ENCODE assay signal across 22 mouse cellular contexts in the genomic region with DNA sequence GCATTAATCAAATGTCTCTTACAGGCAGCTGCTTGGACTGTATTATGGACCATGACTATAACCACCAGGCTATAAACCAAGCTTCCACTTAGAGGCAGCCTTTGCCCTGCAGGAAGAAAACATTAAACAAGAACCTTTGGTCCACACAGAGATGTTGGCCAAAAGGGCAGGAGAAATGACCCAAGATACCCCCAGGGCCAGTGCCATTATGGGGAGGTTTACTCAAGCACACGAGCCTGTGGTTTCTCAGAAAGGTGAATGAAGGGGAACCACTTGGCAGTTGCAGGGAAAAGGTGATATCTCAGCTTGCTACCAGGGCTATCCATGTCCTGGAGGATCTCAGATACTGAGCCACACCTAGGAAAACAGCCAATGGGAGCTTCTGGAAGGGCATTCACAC. TPM values are rescaled to one million over a fixed set of nuclear protein-coding genes. Genes with fewer than 3 reads are reported as not detected.
DNase-seq lines count a peak whose midpoint lies in the region; ATAC-seq lines count a peak whose summit lies in the region.
"Had no signal": no experiment of that assay in that cellular context is flagged by ENCODE, and none has a peak within 500 bp of the region (broad histone marks: within the 10 kb centered on the region; RNA-seq: fewer than 3 reads in every experiment).

No protein-coding gene starts in this region.

- H3K4me3 ChIP-seq in kidney, embryonic 16.5 days (ENCODE audit: low read length), result no peak overlapping the region
- no peak overlapping the region for H3K4me3 ChIP-seq in midbrain, embryonic 13.5 days (replicated peaks)
- no peak overlapping the region for H3K4me3 ChIP-seq in midbrain, embryonic 11.5 days (ENCODE audit: low read depth, low read length)
- H3K4me3 ChIP-seq: embryonic facial prominence, embryonic 10.5 days; forebrain, embryonic 10.5 days; heart, embryonic 13.5 days; limb, embryonic 13.5 days; midbrain, embryonic 10.5 days; neural tube, embryonic 15.5 days had no signal

- H3K9ac ChIP-seq in kidney, embryonic 16.5 days (replicated peaks; ENCODE audit: low read length), result no peak overlapping the region
- no peak overlapping the region for H3K9ac ChIP-seq in midbrain, embryonic 13.5 days (replicated peaks)
- no peak overlapping the region for H3K9ac ChIP-seq in midbrain, embryonic 11.5 days (ENCODE audit: low read length)
- H3K9ac ChIP-seq: heart, embryonic 13.5 days; limb, embryonic 13.5 days; neural tube, embryonic 15.5 days had no signal

- 0 out of 2 replicates have a peak, but pooled peaks cover 4% of the 10 kb centered on the region for H3K9me3 ChIP-seq in kidney, embryonic 16.5 days (ENCODE audit: low read length)
- H3K9me3 ChIP-seq in midbrain, embryonic 13.5 days, result no peaks in the 10 kb centered on the region
- no peaks in the 10 kb centered on the region for H3K9me3 ChIP-seq in midbrain, embryonic 11.5 days (ENCODE audit: control insufficient read depth, low read length)
- H3K9me3 ChIP-seq: embryonic facial prominence, embryonic 10.5 days; forebrain, embryonic 10.5 days; neural tube, embryonic 15.5 days had no signal

- no peak overlapping the region for H3K4me2 ChIP-seq in kidney, embryonic 16.5 days (replicated peaks; ENCODE audit: low read depth, low read length)
- H3K4me2 ChIP-seq in midbrain, embryonic 13.5 days (replicated peaks), result no peak overlapping the region
- no peak overlapping the region for H3K4me2 ChIP-seq in midbrain, embryonic 11.5 days
- H3K4me2 ChIP-seq: heart, embryonic 13.5 days; limb, embryonic 13.5 days; neural tube, embryonic 15.5 days had no signal

- no peak for ATAC-seq in kidney, embryonic 16.5 days (ENCODE audit: low FRiP score, low TSS enrichment)
- no peak for ATAC-seq in midbrain, embryonic 13.5 days
- ATAC-seq in midbrain, embryonic 11.5 days (ENCODE audit: low FRiP score), result no peak
- ATAC-seq: forebrain, embryonic 16.5 days; hindbrain, postnatal 0 days had no signal

- 65% methylated on average over 1 of the region's 1 CpGs for WGBS in kidney, embryonic 16.5 days
- WGBS in midbrain, embryonic 13.5 days, result 100% methylated on average over 1 of the region's 1 CpGs
- 82% methylated on average over 1 of the region's 1 CpGs for WGBS in midbrain, embryonic 11.5 days

- H3K4me1 ChIP-seq in kidney, embryonic 16.5 days (ENCODE audit: insufficient read depth, low read length), result no peaks in the 10 kb centered on the region
- H3K4me1 ChIP-seq in midbrain, embryonic 13.5 days (replicated peaks), result no peaks in the 10 kb centered on the region
- no peaks in the 10 kb centered on the region for H3K4me1 ChIP-seq in midbrain, embryonic 11.5 days (ENCODE audit: control insufficient read depth, insufficient read depth, low read length)
- H3K4me1 ChIP-seq: embryonic facial prominence, embryonic 10.5 days; forebrain, embryonic 10.5 days; heart, embryonic 13.5 days; limb, embryonic 13.5 days; midbrain, embryonic 10.5 days; neural tube, embryonic 15.5 days had no signal

- peak; percentile 10 for DNase-seq in gastrocnemius, adult 18-20 months (ENCODE audit: low spot score)
- no peak for DNase-seq in gastrocnemius, postnatal 25 days
- peak; percentile 52 for DNase-seq in kidney, adult 18-20 months
- DNase-seq in fat pad, adult 2 months (ENCODE audit: extremely low read depth, low read depth, low spot score), result peak; percentile 42
- peak; percentile 75 to 80 for DNase-seq in kidney, postnatal 36 days
- no peak for DNase-seq in midbrain, embryonic 11.5 days (ENCODE audit: low spot score, missing footprints)
- DNase-seq: cerebellum, adult 11 months; cerebellum, adult 9-11 months; heart, postnatal 14 days; lung, adult 18-20 months; lung, postnatal 10 days had no signal

- H3K36me3 ChIP-seq in kidney, embryonic 16.5 days (ENCODE audit: insufficient read depth, low read length), result peaks cover 38% of the 10 kb centered on the region
- peaks cover 53% of the 10 kb centered on the region for H3K36me3 ChIP-seq in midbrain, embryonic 13.5 days
- H3K36me3 ChIP-seq in midbrain, embryonic 11.5 days (ENCODE audit: control insufficient read depth, insufficient read depth, low read length), result peaks cover 14% of the 10 kb centered on the region

- H3K27me3 ChIP-seq in kidney, embryonic 16.5 days (ENCODE audit: insufficient read depth, low read length), result no peaks in the 10 kb centered on the region
- no peaks in the 10 kb centered on the region for H3K27me3 ChIP-seq in midbrain, embryonic 13.5 days
- H3K27me3 ChIP-seq in midbrain, embryonic 11.5 days (ENCODE audit: control insufficient read depth, insufficient read depth, low read length), result no peaks in the 10 kb centered on the region
- H3K27me3 ChIP-seq: heart, embryonic 13.5 days; limb, embryonic 13.5 days; neural tube, embryonic 15.5 days had no signal

- no peak overlapping the region for H3K27ac ChIP-seq in kidney, embryonic 16.5 days (ENCODE audit: low read length)
- H3K27ac ChIP-seq in midbrain, embryonic 13.5 days, result no peak overlapping the region
- no peak overlapping the region for H3K27ac ChIP-seq in midbrain, embryonic 11.5 days (ENCODE audit: low read depth, low read length)
- H3K27ac ChIP-seq: embryonic facial prominence, embryonic 10.5 days; forebrain, embryonic 10.5 days; heart, embryonic 13.5 days; hindbrain, postnatal 0 days; kidney, postnatal 0 days; limb, embryonic 13.5 days; midbrain, embryonic 10.5 days; neural tube, embryonic 15.5 days had no signal

RNA-seq across cellular contexts. Expression of a gene that starts 28.2 kb away (rescaled TPM):
- total RNA-seq in gastrocnemius, adult 18-20 months (2021), result 10 to 100 TPM; 16.0 to 19.1 TPM
- 10 to 100 TPM; 17.9 to 18.4 TPM for total RNA-seq in gastrocnemius, postnatal 25 days (2021)
- 105 and 107 TPM in 2 replicates for polyA plus RNA-seq in kidney, embryonic 16.5 days (2015; fragmentation: Nextera tagmentation; extraction: Ambion mirVana)
- 80.4 and 82.6 TPM in 2 replicates for polyA plus RNA-seq in midbrain, embryonic 13.5 days (2015; fragmentation: Nextera tagmentation; extraction: Ambion mirVana)
- 94.4 and 99.2 TPM in 2 replicates for polyA plus RNA-seq in midbrain, embryonic 11.5 days (2014; fragmentation: Nextera tagmentation; extraction: Ambion mirVana)

Comparison
In these comparisons a context has a peak if more than half of its experiments do, and no peak if none do; other contexts are left out.
1. DNase-seq: peak in gastrocnemius, adult 18-20 months (single experiment), kidney, adult 18-20 months (single experiment), fat pad, adult 2 months (single experiment) and kidney, postnatal 36 days (2 of 2); none in gastrocnemius, postnatal 25 days (single experiment) and midbrain, embryonic 11.5 days (single experiment).